Mouse (Mus musculus) thymus, postnatal 14 days (tissue): ENCODE data around the gene Ccna2.
"Not testable (repeated sequence)": the region's sequence is repeated elsewhere in the genome, so short reads cannot be mapped to it uniquely, and the experiment has no call there.

Experiments used
- DNase-seq: peaks from one replicate; pipeline ENCODE4 v3.0.0; 2021

Ccna2 gene

GRCm38 (mm10) chr3:36571827-36572378 is at the start of gene Ccna2:
Gene Ccna2 (minus strand): TSS chr3:36572150.
- peak; percentile 98 for DNase-seq

GRCm38 (mm10) chr3:36618181-36618580 is 46.2 kb upstream of the Ccna2 start:
- DNase-seq, result no peak

GRCm38 (mm10) chr3:36613908-36614255 is 41.9 kb upstream of the Ccna2 start:
- no peak for DNase-seq

- DNase-seq, result peak; percentile 94
Measured at GRCm38 (mm10) chr3:36613202-36613907, 41.4 kb upstream of the Ccna2 start, which contains the start of gene Bbs7. Gene Bbs7 (minus strand): TSS chr3:36613477.

DNA sequence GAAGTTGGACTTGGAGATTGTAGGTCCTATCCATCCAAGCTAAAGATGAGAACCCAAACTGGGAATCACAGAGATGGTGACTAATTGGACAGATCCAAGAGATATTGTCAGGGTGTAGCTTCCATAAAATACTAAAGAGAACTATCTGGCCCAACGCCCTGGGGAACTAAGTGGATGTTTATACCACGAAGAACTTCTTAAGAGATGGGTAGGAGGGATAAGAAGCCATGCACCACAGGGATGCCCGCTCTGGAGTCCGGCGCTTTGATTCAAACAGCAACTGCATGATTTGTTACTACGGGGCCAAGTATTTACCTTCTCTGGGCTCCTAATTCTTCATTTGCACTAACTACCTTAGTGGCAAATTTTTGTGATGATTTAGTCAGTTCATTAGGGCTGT is 40.7 kb upstream of the Ccna2 start:
- DNase-seq, result no peak

- DNase-seq, result no peak
Measured at GRCm38 (mm10) chr3:36605894-36606783, 34.2 kb upstream of the Ccna2 start.

GRCm38 (mm10) chr3:36599773-36600172 is 27.8 kb upstream of the Ccna2 start:
- not testable (repeated sequence) for DNase-seq

DNA sequence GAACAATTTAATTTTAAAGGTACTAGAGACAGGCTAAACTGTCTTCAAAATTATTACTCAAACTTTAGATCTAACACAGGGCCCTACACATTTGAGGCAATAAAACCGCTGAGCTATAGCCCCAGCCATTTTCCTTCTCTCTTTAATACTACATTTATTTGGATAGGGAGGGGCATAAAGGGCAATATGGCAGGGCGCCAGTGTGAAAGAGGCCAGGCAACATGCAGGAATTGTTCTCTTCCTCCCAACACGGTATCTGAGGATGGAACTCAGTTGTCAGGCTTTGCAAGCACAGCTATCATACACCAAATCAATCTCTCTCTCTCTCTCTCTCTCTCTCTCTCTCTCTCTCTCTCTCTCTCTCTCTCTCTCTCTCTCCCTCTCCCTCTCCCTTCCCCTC is 26.9 kb upstream of the Ccna2 start:
- no peak for DNase-seq

DNA sequence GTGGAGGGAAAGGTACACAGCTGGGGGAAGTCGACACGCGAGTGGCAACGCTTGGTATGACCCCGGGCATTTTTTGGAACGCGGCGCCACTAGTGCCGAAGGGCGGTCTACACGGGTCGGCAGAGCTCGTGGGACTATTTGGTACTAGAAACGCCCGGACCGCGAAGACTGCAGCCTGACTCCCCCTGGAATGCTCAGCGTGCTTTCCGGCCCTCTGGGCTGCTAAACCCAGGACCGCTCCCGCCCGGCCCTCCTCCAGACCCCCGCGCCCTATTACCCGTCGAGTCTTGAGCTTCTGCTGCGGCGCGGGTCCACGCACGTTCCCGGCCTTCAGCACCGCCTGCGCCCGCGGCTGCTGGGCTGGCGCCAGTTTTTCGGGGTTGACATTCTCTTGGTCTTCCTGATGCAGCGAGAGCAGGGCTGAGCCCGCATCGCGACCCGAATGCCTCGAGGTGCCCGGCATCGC is 556 bp downstream of the Ccna2 start:
- no peak for DNase-seq

DNA sequence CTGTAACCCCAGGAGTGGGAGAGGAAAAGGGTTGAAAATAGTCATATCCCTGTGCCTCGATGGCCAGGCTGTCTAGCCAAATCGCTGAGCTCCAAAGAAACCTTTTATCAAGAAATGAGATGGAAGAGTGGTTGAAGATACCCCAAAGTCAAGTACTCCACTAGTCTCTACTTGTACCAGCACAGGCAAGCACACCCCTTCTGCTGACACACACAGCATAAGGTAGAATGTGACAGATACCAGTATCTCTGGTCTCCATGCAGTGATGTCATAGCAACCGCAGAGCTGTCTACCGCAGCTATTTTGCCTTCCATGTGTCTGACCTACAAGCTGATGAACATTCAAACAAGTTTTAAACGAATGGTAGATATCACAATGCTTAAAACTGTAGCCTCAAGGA is 2.1 kb downstream of the Ccna2 start:
- no peak for DNase-seq

- no peak for DNase-seq
Measured at GRCm38 (mm10) chr3:36563666-36564065, 8.3 kb downstream of the Ccna2 start.

GRCm38 (mm10) chr3:36559606-36560005 is 12.3 kb downstream of the Ccna2 start:
- DNase-seq, result no peak

GRCm38 (mm10) chr3:36557601-36558000 is 14.3 kb downstream of the Ccna2 start:
- no peak for DNase-seq

- peak; percentile 96 for DNase-seq
Measured at GRCm38 (mm10) chr3:36552406-36553047, 19.4 kb downstream of the Ccna2 start, which contains the start of gene Exosc9. Gene Exosc9 (plus strand): TSS chr3:36552606.

- peak; percentile 20 for DNase-seq
Measured at GRCm38 (mm10) chr3:36551851-36552384, 20.0 kb downstream of the Ccna2 start.

- no peak for DNase-seq
Measured at GRCm38 (mm10) chr3:36551343-36551742, 20.6 kb downstream of the Ccna2 start.

- no peak for DNase-seq
Measured at GRCm38 (mm10) chr3:36544961-36545360, 27.0 kb downstream of the Ccna2 start.

DNA sequence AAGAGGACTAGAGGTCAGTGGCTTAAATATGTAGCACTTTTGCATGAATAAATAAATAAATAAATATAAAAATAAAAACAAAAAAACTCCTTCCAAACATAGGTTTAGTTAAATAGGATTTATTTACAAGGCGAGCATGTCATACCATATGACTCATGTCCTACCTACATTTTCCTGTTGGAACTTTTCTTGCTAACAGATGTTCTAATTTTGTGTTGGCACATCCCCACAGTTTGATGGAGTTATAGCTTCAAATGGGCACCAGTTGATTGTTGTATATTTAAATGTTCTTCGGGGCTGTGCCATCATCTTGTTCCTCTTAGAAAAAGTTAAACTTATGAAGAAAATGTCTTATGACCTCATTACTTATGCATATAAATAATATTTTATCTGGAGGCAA is 30.6 kb downstream of the Ccna2 start:
- DNase-seq, result no peak

GRCm38 (mm10) chr3:36540756-36541155 is 31.2 kb downstream of the Ccna2 start:
- no peak for DNase-seq

- no peak for DNase-seq
Measured at GRCm38 (mm10) chr3:36537701-36538470, 34.1 kb downstream of the Ccna2 start.

GRCm38 (mm10) chr3:36536041-36536440 is 35.9 kb downstream of the Ccna2 start:
- no peak for DNase-seq

DNA sequence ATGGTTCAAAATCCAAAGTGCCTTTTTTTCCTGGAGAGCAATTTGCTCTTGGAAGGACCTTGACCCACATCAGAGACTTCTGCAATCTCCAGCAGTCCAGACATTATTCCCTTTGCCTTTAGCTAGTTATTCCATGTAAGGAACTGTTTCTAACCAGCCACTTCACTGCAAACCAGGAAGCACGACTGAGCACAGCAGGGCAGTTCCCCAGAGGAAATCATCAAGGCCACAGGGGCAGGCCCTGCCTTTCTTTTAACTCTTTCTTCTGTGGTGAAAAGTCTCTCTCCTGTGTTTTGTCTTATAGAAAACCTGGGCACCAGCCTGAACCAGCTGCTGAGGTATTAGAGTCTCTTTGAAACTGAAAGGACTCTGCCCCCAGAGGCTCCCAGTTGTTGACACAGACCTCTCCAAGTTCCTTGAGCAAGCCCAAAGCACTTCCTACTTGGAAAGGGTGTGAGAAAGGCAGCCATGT is 38.7 kb downstream of the Ccna2 start:
- no peak for DNase-seq
